ENCODE assay signal across 8 mouse cellular contexts in the genomic region with DNA sequence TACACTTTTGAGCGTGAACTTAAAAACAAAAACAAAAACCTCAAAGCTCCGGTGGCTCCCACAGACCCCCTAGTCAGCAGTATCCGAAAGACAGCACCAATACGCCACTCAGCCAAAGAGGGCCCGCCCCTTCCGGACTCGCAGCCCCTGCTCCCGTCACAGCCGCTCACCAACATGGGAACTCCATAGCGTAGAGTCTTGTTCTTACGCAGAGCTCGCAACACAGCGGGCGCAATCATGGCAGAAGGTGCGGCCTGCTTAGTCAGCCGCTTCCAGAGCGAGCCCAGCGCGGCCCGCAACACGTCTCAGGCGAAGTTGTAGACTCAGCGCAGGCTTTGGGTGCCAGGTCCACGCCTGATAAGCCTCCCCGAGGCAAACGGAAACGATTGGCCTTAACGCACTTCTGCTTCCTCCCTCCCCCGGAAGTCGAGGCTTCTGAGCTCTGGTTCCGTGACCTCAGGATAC. TPM values are rescaled to one million over a fixed set of nuclear protein-coding genes. Genes with fewer than 3 reads are reported as not detected.
DNase-seq lines count a peak whose midpoint lies in the region; ATAC-seq lines count a peak whose summit lies in the region.

A gene (minus strand): TSS at position 401 of the 465 bp plus-strand sequence.

- H3K4me1 ChIP-seq in hindbrain, embryonic 15.5 days (replicated peaks), result peaks cover 12% of the 10 kb centered on the region

- H3K9ac ChIP-seq in hindbrain, embryonic 15.5 days, result peak within 1 kb of the TSS; percentile 44

- no peaks in the 10 kb centered on the region for H3K9me3 ChIP-seq in hindbrain, embryonic 15.5 days

- H3K4me2 ChIP-seq in hindbrain, embryonic 15.5 days, result peak within 1 kb of the TSS; percentile 75

- no peaks in the 10 kb centered on the region for H3K36me3 ChIP-seq in hindbrain, embryonic 15.5 days

- no peaks in the 10 kb centered on the region for H3K27me3 ChIP-seq in hindbrain, embryonic 15.5 days

- peak; percentile 89 for DNase-seq in T-cell, adult 2 months (ENCODE audit: low spot score)
- peak; percentile 84 to 86 for DNase-seq in cerebellum, postnatal 36 days
- peak; percentile 89 to 91 for DNase-seq in frontal cortex, postnatal 36 days (ENCODE audit: low spot score in 2 of 2)
- peak; percentile 84 for DNase-seq in left cerebral cortex, adult 11 months (ENCODE audit: low spot score)
- peak; percentile 89 to 91 for DNase-seq in lung, postnatal 4 days
- DNase-seq in retina, postnatal 7 days (ENCODE audit: low read depth, low spot score), result peak; percentile 69
- DNase-seq in urinary bladder, adult 2 months (ENCODE audit: low spot score), result peak; percentile 77

- peak within 1 kb of the TSS; percentile 50 for H3K4me3 ChIP-seq in hindbrain, embryonic 15.5 days

- WGBS in hindbrain, embryonic 15.5 days, result 0% methylated on average over 31 of the region's 31 CpGs

- peak; percentile 98 for ATAC-seq in hindbrain, embryonic 15.5 days (ENCODE audit: low FRiP score, low read depth)

- peak within 1 kb of the TSS; percentile 89 for H3K27ac ChIP-seq in hindbrain, embryonic 15.5 days (replicated peaks)

RNA-seq across cellular contexts. Expression of the gene that starts here (rescaled TPM):
- 114 and 123 TPM in 2 replicates for polyA plus RNA-seq in hindbrain, embryonic 15.5 days (2015; fragmentation: Nextera tagmentation; extraction: Ambion mirVana)
- 73.2 and 88.9 TPM in 2 replicates for polyA plus RNA-seq in urinary bladder, adult 2 months (2012; rRNA removed)

Comparison
In these comparisons a context has a peak if more than half of its experiments do, and no peak if none do; other contexts are left out.
1. Peak in every context shown above with its lines: DNase-seq, ATAC-seq, H3K4me3 ChIP-seq and H3K27ac ChIP-seq.